Mouse (Mus musculus): ENCODE results near the gene Rgl3. TPM values are rescaled to one million over a fixed set of nuclear protein-coding genes. Genes with fewer than 3 reads are reported as not detected.

Rgl3 gene
- polyA plus RNA-seq, 1 experiment from 2014 or later: 0.32 TPM

DNA sequence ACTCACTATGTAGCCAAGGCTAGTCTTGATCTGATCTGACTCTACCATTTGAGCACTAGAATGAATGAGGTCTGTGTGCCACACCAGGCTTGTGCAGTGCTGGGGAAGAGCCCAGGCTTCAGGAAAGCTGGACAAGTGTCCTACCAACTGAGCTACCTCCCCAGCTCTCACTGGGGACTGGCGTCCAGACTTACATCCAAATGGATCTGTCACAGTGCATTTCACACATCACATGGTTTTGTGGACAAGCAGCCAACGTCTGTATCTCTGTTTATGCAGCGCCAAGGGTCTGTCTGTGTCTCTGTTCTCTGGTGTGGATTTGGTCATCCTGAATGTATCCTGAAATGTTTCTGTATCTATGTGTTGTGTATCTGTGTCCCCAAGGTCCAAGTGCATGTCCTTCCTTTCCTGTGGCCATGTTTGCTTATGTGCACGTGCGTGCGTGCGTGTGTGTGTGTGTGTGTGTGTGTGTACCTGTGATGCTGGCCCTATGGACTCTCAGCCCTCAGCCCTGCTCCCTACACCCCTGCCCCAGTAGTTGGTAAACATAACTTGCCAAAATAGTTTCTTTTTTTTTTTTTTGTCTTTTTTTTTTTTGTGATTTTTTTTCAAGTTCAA, 28.1 kb upstream of the Rgl3 start:
- peaks cover 18% of the 10 kb centered on the region for H3K36me3 ChIP-seq (replicated peaks; ENCODE audit: insufficient read depth, low read length)
- H3K9me3 ChIP-seq (ENCODE audit: low read length): no peaks in the 10 kb centered on the region
- no peak overlapping the region for H3K4me2 ChIP-seq (ENCODE audit: low read depth, low read length)
- H3K4me1 ChIP-seq (ENCODE audit: insufficient read depth): no peaks in the 10 kb centered on the region
- DNase-seq (peak; percentile 52), ATAC-seq (peak; percentile 92)
- no peak overlapping the region for H3K27ac ChIP-seq (ENCODE audit: low read depth)
- no peak for TF ChIP-seq EP300 (IDR thresholded peaks at IDR 0.05; ENCODE audit: low read depth)
- TF ChIP-seq CTCF (IDR thresholded peaks at IDR 0.05; ENCODE audit: low read depth): no peak
- 57% methylated on average over 7 of the region's 7 CpGs for WGBS (ENCODE audit: insufficient replicate concordance)
- H3K27me3 ChIP-seq (ENCODE audit: insufficient read depth, low read length): no peaks in the 10 kb centered on the region
- no peak overlapping the region for H3K4me3 ChIP-seq (ENCODE audit: low read depth, low read length)
- H3K9ac ChIP-seq (replicated peaks): no peak overlapping the region

DNA sequence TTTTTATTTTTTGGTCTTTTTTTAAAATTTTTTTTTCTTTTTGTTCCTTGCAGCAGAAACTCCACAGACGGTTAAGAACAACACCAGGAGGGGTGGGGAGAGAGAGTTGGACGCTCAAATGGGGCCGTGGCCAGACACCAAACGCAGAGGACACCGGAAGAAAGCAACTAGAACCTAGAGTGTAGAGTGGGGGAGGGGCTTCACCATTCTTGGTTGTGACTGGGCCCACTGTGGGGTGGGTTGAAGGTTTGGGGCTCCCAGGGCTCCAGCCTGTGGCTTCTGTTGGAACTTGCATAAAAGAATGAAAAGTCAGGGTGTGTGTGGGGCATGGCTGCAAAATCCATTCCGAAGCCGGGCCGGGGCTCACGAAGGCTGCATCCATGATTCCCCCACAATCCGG, 27.0 kb upstream of the Rgl3 start:
- H3K9me3 ChIP-seq (ENCODE audit: low read length): no peaks in the 10 kb centered on the region
- peaks cover 27% of the 10 kb centered on the region for H3K36me3 ChIP-seq (replicated peaks; ENCODE audit: insufficient read depth, low read length)
- no peaks in the 10 kb centered on the region for H3K27me3 ChIP-seq (ENCODE audit: insufficient read depth, low read length)
- no peak overlapping the region for H3K9ac ChIP-seq (replicated peaks)
- no peak overlapping the region for H3K4me2 ChIP-seq (ENCODE audit: low read depth, low read length)
- ATAC-seq (no peak), DNase-seq (no peak)
- TF ChIP-seq EP300 (IDR thresholded peaks at IDR 0.05; ENCODE audit: low read depth) (no peak), CTCF (IDR thresholded peaks at IDR 0.05; ENCODE audit: low read depth) (no peak)
- 68% methylated on average over 10 of the region's 10 CpGs for WGBS (ENCODE audit: insufficient replicate concordance)
- no peaks in the 10 kb centered on the region for H3K4me1 ChIP-seq (ENCODE audit: insufficient read depth)
- H3K27ac ChIP-seq (ENCODE audit: low read depth): no peak overlapping the region
- H3K4me3 ChIP-seq (ENCODE audit: low read depth, low read length): no peak overlapping the region

DNA sequence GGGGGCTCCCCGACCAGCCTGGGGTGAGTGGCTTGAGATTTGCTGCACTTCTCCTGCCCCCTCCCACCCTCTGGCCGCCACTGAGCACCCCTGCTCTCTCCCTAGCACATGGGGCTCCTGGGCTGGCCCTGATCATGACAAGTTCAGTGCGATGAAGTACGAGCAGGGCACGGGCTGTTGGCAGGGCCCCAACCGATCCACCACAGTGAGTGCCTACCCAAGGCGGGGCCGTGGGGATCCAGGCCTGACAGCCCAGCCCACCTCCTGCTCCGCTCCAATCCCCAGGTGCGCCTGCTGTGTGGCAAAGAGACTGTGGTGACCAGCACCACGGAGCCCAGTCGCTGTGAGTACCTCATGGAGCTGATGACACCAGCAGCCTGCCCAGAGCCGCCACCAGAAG, 23.5 kb upstream of the Rgl3 start:
- no peak for ATAC-seq
- H3K9me3 ChIP-seq (ENCODE audit: low read length): no peaks in the 10 kb centered on the region
- no peak overlapping the region for H3K27ac ChIP-seq (ENCODE audit: low read depth)
- no peaks in the 10 kb centered on the region for H3K27me3 ChIP-seq (ENCODE audit: insufficient read depth, low read length)
- DNase-seq: no peak
- TF ChIP-seq EP300 (IDR thresholded peaks at IDR 0.05; ENCODE audit: low read depth) (no peak), CTCF (IDR thresholded peaks at IDR 0.05; ENCODE audit: low read depth) (no peak)
- no peaks in the 10 kb centered on the region for H3K4me1 ChIP-seq (ENCODE audit: insufficient read depth)
- no peak overlapping the region for H3K4me3 ChIP-seq (ENCODE audit: low read depth, low read length)
- H3K36me3 ChIP-seq (replicated peaks; ENCODE audit: insufficient read depth, low read length): peaks cover 59% of the 10 kb centered on the region
- H3K4me2 ChIP-seq (ENCODE audit: low read depth, low read length): no peak overlapping the region
- 88% methylated on average over 13 of the region's 13 CpGs for WGBS (ENCODE audit: insufficient replicate concordance)
- H3K9ac ChIP-seq (replicated peaks): no peak overlapping the region

DNA sequence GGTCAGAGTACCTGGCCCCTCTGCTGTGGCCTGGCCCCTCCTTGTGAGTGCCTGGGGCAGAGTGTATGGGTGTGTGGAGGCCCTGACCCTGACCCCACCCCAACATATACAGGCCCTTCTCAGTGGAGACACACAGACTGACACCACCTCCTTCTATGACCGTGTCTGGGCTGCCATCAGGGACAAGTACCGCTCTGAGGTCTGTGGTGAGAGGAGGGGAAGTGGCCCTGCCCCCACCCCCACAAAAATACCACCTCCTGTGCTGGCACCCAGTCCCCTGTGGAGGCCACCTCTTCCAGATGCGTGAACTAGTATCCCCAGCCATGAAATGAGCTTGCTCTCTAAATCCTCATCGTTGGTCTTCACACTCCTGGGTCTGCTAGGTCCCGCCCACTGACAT, 21.8 kb upstream of the Rgl3 start:
- H3K9me3 ChIP-seq (ENCODE audit: low read length): no peaks in the 10 kb centered on the region
- H3K4me3 ChIP-seq (ENCODE audit: low read depth, low read length): no peak overlapping the region
- H3K4me1 ChIP-seq (ENCODE audit: insufficient read depth): no peaks in the 10 kb centered on the region
- H3K27ac ChIP-seq (ENCODE audit: low read depth): no peak overlapping the region
- no peaks in the 10 kb centered on the region for H3K27me3 ChIP-seq (ENCODE audit: insufficient read depth, low read length)
- WGBS (ENCODE audit: insufficient replicate concordance): 74% methylated on average over 5 of the region's 5 CpGs
- DNase-seq (no peak), ATAC-seq (no peak)
- no peak overlapping the region for H3K4me2 ChIP-seq (ENCODE audit: low read depth, low read length)
- H3K36me3 ChIP-seq (replicated peaks; ENCODE audit: insufficient read depth, low read length): peaks cover 71% of the 10 kb centered on the region
- TF ChIP-seq CTCF (IDR thresholded peaks at IDR 0.05; ENCODE audit: low read depth) (no peak), EP300 (IDR thresholded peaks at IDR 0.05; ENCODE audit: low read depth) (no peak)
- no peak overlapping the region for H3K9ac ChIP-seq (replicated peaks)

DNA sequence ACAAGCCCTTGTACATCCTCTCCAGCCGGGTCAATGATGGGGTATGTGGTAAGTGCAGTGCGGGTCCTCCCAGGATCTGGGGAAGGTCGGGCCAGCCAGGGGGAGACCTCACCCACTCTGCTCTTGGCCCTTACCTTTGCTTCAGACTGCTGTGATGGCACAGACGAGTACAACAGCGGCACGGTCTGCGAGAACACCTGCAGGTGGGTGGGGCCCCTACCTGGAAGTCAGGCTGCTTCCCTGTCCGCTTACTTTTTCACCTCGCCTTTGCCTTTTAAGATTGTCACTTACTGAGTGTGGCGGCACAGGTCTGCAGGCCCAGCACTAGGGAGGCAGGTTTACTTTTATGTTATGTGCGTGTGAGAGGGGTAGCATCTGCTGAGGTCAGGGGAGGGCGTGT, 15.3 kb upstream of the Rgl3 start:
- ATAC-seq (no peak), DNase-seq (no peak)
- H3K27ac ChIP-seq (ENCODE audit: low read depth): no peak overlapping the region
- H3K27me3 ChIP-seq (ENCODE audit: insufficient read depth, low read length): no peaks in the 10 kb centered on the region
- WGBS (ENCODE audit: insufficient replicate concordance): 92% methylated on average over 12 of the region's 12 CpGs
- no peaks in the 10 kb centered on the region for H3K9me3 ChIP-seq (ENCODE audit: low read length)
- peaks cover 41% of the 10 kb centered on the region for H3K36me3 ChIP-seq (replicated peaks; ENCODE audit: insufficient read depth, low read length)
- no peak overlapping the region for H3K4me2 ChIP-seq (ENCODE audit: low read depth, low read length)
- peaks cover 9% of the 10 kb centered on the region; the same call in 1 of the 2 replicates for H3K4me1 ChIP-seq (ENCODE audit: insufficient read depth)
- TF ChIP-seq EP300 (IDR thresholded peaks at IDR 0.05; ENCODE audit: low read depth): no peak
- no peak for TF ChIP-seq CTCF (IDR thresholded peaks at IDR 0.05; ENCODE audit: low read depth)
- H3K4me3 ChIP-seq (ENCODE audit: low read depth, low read length): no peak overlapping the region
- no peak overlapping the region for H3K9ac ChIP-seq (replicated peaks)

DNA sequence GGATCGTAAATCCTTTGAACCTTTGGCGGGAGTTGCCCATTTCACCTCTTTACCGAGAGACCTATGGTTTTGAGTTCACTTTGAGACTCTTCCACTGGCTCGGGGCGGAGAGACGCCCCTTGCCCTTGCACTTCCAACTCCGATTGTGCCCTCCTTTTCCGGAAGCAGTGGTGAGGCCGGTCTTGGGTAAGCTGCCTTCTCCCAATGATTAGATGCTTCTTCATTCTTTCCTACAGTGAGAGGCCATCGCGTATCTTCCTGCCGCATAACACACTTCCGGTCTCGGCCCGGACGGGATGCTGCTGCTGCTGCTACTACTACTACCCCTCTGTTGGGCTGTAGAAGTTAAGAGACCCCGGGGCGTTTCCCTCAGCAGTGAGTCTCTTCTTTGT, 13.9 kb upstream of the Rgl3 start:
- peak; percentile 22 for ATAC-seq
- H3K27me3 ChIP-seq (ENCODE audit: insufficient read depth, low read length): no peaks in the 10 kb centered on the region
- under 1% methylated on average over 18 of the region's 18 CpGs for WGBS (ENCODE audit: insufficient replicate concordance)
- no peaks in the 10 kb centered on the region for H3K9me3 ChIP-seq (ENCODE audit: low read length)
- TF ChIP-seq CTCF (IDR thresholded peaks at IDR 0.05; ENCODE audit: low read depth): no peak
- TF ChIP-seq EP300 (IDR thresholded peaks at IDR 0.05; ENCODE audit: low read depth): peak; percentile 47; the same call in 1 of the 2 replicates
- peak overlapping the region; percentile 63 for H3K9ac ChIP-seq (replicated peaks)
- no peak for DNase-seq
- peaks cover 27% of the 10 kb centered on the region for H3K36me3 ChIP-seq (replicated peaks; ENCODE audit: insufficient read depth, low read length)
- H3K4me1 ChIP-seq (ENCODE audit: insufficient read depth): peaks cover 9% of the 10 kb centered on the region; the same call in 1 of the 2 replicates
- H3K27ac ChIP-seq (ENCODE audit: low read depth): peak overlapping the region; percentile 62
- H3K4me3 ChIP-seq (ENCODE audit: low read depth, low read length): peak overlapping the region; percentile 62
- peak overlapping the region; percentile 77 for H3K4me2 ChIP-seq (ENCODE audit: low read depth, low read length)

Data from liver, postnatal 0 days (tissue).